In the genomic region with DNA sequence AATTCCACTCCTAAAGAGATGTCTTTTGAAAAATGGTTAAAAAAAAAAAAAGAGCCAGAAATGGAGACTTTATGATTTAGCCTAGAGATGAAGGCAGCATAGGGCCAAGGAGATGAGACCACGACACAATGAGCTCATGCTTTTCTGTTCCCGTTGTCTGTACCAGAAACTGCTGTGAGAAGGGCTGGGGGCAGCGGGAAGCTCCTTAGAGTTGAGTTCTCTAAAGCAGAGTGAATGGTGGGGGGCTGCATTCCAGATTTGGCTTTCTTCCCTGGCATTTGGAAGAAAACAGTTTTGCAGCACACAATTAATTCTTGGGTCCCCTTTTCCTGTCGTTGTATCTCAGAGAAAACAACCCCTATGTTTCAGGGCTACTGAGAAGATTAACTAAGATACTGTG, we compare ENCODE assay signal across 26 mouse cellular contexts. TPM values are rescaled to one million over a fixed set of nuclear protein-coding genes. Genes with fewer than 3 reads are reported as not detected.
"Had no signal": no experiment of that assay in that cellular context is flagged by ENCODE, and none has a peak within 500 bp of the region (broad histone marks: within the 10 kb centered on the region; RNA-seq: fewer than 3 reads in every experiment).

No protein-coding gene starts in this region.

- H3K4me1 ChIP-seq: intestine, embryonic 15.5 days; kidney, embryonic 15.5 days had no signal

- H3K9me3 ChIP-seq: intestine, embryonic 15.5 days; kidney, embryonic 15.5 days; liver, embryonic 13.5 days had no signal

- ATAC-seq: intestine, embryonic 15.5 days had no signal

- H3K27me3 ChIP-seq: intestine, embryonic 15.5 days; liver, embryonic 13.5 days had no signal

- H3K4me2 ChIP-seq: intestine, embryonic 15.5 days; kidney, embryonic 15.5 days; liver, embryonic 13.5 days had no signal

- H3K4me3 ChIP-seq: intestine, embryonic 15.5 days; kidney, embryonic 15.5 days; liver, embryonic 13.5 days had no signal

- H3K27ac ChIP-seq: intestine, embryonic 15.5 days; kidney, embryonic 15.5 days; left cerebral cortex, adult 2 months; liver, embryonic 13.5 days had no signal

- H3K9ac ChIP-seq: intestine, embryonic 15.5 days; kidney, embryonic 15.5 days; liver, embryonic 13.5 days had no signal

- DNase-seq: kidney, adult 11 months; kidney, adult 8-10 months; kidney, postnatal 10 days; kidney, postnatal 36 days; liver, embryonic 13.5 days; lung, adult 2 months; lung, postnatal 36 days; right cerebral cortex, adult 18-20 months; right cerebral cortex, postnatal 25 days; spleen, adult 18-20 months; thymus, adult 18-20 months; thymus, postnatal 36 days had no signal

- H3K36me3 ChIP-seq: intestine, embryonic 15.5 days; kidney, embryonic 15.5 days; liver, embryonic 13.5 days had no signal

RNA-seq across cellular contexts. Expression of gene Cpvl, which starts 30.8 kb away (rescaled TPM):
- total RNA-seq: layer of hippocampus, adult 8-10 months; layer of hippocampus, postnatal 10 days; layer of hippocampus, postnatal 36 days; left cerebral cortex, adult 2 months; left cerebral cortex, postnatal 36 days; liver, adult 2 months; megakaryocyte, adult 5-6 weeks; midbrain, postnatal 0 days had no signal
- polyA plus RNA-seq: liver, adult 2 months; liver, embryonic 13.5 days; liver, embryonic 16.5 days; lung, adult 2 months; neural tube, embryonic 11.5 days; neural tube, embryonic 14.5 days; urinary bladder, adult 2 months had no signal
